Mouse (Mus musculus): ENCODE measurements around the gene Chil1.
A peak's percentile ranks its signal among the peaks of the same experiment; 100 is the strongest.

Chil1 gene

GRCm38 (mm10) chr1:134168985-134169697 is 12.8 kb upstream of the Chil1 start:
- DNase-seq (ENCODE audit: low read depth) = no peak

- DNase-seq (ENCODE audit: low read depth) = no peak
Observed at GRCm38 (mm10) chr1:134173081-134173480, 8.9 kb upstream of the Chil1 start.

DNA sequence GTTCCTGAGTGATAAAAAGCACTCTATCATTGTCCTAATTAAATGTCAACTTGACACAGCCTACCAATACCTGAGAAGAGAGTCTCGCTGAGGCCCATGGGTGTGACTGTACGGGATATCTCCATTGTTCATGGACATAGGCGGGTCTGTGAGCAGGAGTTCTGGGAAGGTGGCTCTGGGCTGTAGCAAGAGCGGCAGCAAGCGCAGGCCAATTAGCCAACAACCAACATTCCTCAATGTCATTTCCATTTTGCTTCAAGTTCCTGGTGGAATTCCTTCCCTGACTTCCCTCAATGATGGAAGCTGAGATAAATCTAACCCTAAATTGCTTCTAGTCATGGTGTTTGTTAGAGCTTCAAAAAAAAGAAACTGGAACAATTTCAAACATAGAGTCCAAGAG is 4.0 kb upstream of the Chil1 start:
- DNase-seq (ENCODE audit: low read depth) = no peak

- no peak for DNase-seq (ENCODE audit: low read depth)
Observed at GRCm38 (mm10) chr1:134184089-134184488, 2.1 kb downstream of the Chil1 start.

DNA sequence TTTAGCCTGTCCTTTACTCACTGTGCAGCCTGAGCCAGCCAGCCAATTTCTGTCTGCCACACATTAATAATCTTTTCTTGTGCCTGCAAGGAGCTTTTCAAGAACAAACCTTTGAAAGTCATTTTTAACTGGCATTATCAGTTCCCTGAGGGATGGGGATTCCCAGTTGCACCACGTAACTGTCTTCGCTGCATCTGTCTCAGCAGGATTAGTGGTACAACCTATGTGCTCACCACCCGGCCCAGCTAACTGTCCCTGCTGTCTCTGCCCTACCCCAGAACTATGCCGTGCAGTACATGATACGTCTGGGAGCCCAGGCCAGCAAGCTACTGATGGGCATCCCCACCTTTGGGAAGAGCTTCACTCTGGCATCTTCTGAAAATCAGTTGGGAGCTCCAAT is 6.2 kb downstream of the Chil1 start:
- no peak for DNase-seq (ENCODE audit: low read depth)

DNA sequence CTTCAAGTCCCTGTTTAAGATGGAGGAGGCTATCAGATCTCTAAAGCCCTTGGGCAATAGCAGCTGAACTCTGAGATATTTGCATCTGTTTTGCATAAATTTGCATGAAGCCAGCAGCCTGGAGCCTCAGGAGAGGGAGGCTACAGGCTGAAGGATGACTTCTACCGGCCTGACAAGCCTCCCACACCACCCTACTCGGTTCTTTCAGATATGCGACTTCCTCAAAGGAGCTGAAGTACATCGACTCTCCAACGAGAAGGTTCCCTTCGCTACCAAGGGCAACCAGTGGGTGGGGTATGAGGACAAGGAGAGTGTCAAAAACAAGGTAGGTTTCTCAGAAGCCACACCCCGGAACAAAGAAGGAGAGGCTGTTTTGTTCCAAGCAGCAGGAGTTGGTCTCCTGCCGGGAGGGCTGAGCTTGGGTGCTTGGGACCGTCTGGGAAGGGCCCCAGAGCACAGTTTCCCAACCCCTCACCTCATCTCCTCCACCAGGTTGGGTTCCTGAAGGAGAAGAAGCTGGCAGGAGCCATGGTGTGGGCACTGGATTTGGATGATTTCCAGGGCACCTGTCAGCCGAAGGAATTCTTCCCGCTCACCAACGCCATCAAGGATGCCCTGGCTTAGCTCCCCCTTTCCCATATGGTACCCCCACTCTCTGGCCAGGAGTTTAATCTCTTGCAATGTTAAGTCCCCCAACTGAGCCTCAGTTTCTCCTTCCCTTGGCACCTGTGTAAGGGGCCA is 7.2 kb downstream of the Chil1 start:
- peak; percentile 56 for DNase-seq (ENCODE audit: low read depth)

- DNase-seq (ENCODE audit: low read depth) = no peak
Observed at GRCm38 (mm10) chr1:134191192-134191591, 9.2 kb downstream of the Chil1 start.

GRCm38 (mm10) chr1:134192024-134192423 is 10.0 kb downstream of the Chil1 start:
- DNase-seq (ENCODE audit: low read depth) = no peak

DNA sequence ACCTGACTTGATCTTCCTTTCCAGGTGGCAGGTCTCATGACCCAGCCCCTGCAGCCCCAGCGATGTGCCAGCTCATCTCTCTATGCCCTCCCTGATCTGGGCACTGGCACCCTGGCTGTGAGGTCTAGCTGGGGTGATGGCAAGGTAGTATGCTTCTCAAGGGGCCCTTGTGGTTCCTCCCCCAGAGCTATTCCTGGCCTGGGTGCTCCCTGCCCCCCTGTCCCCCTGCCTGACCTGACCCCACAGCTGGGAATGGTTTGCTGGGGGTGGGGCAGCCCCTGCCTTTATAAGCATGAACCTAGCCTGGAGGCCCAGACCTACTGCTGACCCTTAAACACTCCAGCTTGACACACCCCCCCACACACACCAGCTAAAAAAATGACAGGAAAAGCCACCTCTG is 11.2 kb downstream of the Chil1 start, which contains the start of gene Mybph:
TSS of gene Mybph (plus strand) at position 323 of the 400 bp plus-strand sequence.
- no peak for DNase-seq (ENCODE audit: low read depth)

- no peak for DNase-seq (ENCODE audit: low read depth)
Observed at GRCm38 (mm10) chr1:134193674-134194197, 11.8 kb downstream of the Chil1 start.

DNA sequence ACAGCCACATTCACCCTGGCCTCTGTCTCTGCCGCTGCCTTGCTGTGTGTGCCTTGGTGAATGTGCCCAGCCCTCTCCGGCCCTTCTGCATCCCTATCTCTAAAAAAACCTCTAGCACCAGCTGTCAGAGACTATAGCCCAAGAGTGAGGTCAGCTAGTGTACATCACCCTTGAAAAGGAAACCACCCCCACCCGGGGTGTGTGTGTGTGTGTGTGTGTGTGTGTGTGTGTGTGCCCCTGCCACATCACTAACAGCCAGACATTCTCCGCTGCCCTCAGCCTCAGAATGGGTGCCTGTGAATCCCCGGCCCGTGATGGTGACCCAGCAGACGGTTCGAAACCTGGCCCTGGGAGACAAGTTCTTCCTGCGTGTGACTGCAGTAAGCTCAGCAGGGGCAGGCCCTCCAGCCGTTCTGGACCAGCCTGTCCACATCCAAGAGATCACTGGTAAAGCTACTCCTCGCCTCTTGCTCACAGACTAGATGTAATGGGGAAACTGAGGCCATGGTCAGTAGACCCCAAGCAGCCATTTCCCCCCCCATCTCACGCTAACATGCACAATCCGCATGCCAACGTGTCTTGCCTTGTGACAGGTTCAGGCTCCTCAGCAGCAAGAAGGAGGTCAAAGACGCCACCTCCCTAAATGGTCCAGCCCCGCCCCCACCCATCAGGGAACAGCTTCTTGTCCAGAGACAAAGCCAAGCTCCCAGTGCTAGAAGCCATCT is 12.5 kb downstream of the Chil1 start:
- no peak for DNase-seq (ENCODE audit: low read depth)

DNA sequence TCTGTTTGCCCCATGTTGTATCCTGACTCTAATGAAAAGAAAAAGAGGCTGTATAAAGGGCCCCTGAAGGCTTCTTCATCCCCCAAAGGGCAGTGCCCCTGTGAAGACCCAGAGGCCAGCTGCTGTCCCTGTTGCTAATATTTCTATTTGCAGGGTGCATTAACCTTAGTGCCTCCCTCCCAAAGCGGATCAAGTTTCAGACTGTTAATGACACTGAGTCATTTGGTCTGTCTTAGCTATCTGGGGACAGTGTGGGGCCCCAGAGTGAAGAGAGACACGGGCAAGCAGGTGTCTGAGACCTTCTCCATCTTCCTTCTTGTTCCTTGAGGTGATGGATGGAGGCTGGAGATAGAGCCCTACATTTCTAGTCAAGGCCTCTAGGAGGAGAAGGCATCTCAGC is 13.1 kb downstream of the Chil1 start:
- DNase-seq (ENCODE audit: low read depth) = no peak

GRCm38 (mm10) chr1:134195571-134195970 is 13.6 kb downstream of the Chil1 start:
- DNase-seq (ENCODE audit: low read depth) = no peak

DNA sequence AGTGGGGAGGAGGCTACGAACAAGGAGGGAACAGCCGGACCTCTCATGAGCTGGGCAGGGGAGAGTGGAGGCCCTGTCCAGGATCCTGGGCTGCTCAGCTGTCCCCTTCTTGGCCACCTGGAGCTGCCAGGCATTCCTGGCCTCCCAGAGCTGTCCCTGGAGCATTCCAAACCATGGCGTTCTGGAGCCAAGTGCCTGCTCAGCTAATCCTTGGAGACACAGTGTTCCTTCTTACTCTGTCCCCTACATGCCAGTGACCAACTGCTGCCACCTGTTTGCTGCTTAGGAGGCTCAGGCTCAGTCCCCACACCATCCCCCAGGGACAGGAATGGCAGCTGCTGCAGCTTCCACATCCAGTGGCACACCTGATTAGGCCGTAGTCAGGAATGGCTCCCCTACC is 14.0 kb downstream of the Chil1 start:
- DNase-seq (ENCODE audit: low read depth) = no peak

DNA sequence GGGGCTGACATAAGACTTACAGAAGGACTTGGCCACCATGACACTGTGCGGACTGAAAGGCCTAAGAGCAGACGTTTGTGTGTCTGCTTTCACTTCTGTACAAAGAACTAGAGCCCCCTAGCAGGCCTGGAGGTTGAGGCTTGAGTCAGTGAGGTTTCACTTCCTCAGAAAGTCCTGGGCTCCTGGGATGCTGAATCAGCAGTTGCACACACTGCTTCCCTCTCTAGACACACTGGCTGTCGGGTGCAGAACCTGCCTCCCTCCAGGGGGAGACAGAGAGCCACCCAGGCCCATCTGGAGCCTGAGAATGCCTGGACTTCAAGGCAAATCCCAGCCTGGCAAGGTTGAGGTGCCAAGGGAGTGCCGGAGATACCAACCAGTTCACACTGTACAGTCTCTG is 14.4 kb downstream of the Chil1 start:
- DNase-seq (ENCODE audit: low read depth) = peak; percentile 80

DNA sequence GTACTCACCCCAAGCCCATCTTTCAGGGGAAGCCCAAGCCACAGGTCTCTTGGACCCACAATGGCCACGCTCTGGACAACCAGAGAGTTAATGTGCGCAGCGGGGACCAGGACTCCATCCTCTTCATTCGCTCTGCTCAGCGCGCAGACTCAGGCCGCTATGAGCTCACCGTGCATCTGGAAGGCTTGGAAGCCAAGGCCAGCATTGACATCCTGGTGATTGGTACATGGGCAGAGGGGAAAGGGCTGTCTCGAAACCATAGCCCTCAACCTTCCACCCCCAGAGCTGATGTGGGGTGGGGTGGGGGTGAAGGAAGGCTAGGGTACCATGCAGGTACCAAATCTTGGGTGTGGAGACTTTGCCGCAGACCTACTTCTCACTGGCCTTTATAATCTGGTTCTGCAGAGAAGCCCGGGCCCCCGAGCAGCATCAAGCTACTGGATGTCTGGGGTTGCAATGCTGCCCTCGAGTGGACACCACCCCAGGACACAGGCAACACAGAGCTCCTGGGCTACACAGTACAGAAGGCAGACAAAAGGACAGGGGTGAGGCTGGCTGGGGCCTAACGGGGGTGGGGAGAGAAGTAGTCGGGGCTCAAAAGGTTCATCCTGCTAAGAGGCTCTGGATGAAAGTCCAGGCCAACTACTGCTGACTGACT is 15.5 kb downstream of the Chil1 start:
- DNase-seq (ENCODE audit: low read depth) = no peak

GRCm38 (mm10) chr1:134198197-134198995 is 16.4 kb downstream of the Chil1 start:
- no peak for DNase-seq (ENCODE audit: low read depth)

- no peak for DNase-seq (ENCODE audit: low read depth)
Observed at GRCm38 (mm10) chr1:134200481-134200880, 18.5 kb downstream of the Chil1 start.

DNA sequence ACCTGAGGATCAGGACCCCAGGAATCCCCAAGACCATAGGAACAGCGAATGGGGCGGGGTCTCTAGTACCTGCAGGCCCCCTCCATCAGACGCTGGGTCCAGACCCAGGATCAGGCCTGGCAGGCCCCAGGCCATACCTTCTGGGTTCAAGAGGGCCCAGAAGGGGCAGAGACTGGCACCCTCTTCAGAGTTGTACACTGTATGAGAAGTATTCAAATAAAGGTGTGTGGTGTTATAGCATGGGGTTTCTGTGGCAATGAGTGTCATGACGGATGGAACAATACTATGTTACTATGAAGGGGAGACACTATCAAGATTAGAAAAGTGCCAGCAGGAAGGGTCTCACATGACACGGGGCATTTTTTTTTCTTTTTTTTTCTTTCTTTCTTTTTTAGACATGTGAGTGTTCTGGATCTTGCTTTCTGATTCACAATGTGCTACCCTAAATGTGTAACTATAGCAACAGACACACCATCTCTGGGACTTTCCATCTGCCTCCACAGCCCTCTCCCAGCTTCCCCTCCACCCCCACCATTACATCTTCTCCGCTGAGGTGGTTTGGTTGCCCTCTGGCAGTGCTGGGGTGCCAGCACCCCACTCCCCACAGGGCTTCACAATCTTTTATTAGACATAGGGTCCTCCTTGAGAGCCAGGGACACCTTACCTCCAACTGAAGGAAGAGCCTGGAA is 19.2 kb downstream of the Chil1 start:
- DNase-seq (ENCODE audit: low read depth) = no peak

GRCm38 (mm10) chr1:134201751-134202420 is 19.9 kb downstream of the Chil1 start:
- DNase-seq (ENCODE audit: low read depth) = no peak
